Mouse (Mus musculus): ENCODE data around the gene Ccdc38. TPM values are rescaled to one million over a fixed set of nuclear protein-coding genes. Genes with fewer than 3 reads are reported as not detected.

Gene Ccdc38
- polyA plus RNA-seq, 1 experiment from 2014 or later = 0.44 TPM

- Histone ChIP-seq H3K4me1 (replicated peaks; ENCODE audit: control insufficient read depth, insufficient read depth, low read length) (no peaks in the 10 kb centered on the region; the same call in 1 of the 2 replicates), H3K9ac (replicated peaks; ENCODE audit: low read depth, low read length) (no peak overlapping the region), H3K36me3 (ENCODE audit: control insufficient read depth, insufficient read depth) (no peaks in the 10 kb centered on the region), H3K27me3 (replicated peaks; ENCODE audit: control insufficient read depth, insufficient read depth, low read length) (no peaks in the 10 kb centered on the region), H3K9me3 (ENCODE audit: control insufficient read depth, low read length) (no peaks in the 10 kb centered on the region), H3K27ac (ENCODE audit: low read length) (no peak overlapping the region), H3K4me3 (replicated peaks; ENCODE audit: low read length) (no peak overlapping the region), H3K4me2 (ENCODE audit: low read length) (no peak overlapping the region)
- ATAC-seq = no peak
- 91% methylated on average over 2 of the region's 2 CpGs for WGBS
Measured at GRCm38 (mm10) chr10:93518620-93519019, 21.8 kb upstream of the Ccdc38 start.

GRCm38 (mm10) chr10:93519159-93519558 is 21.3 kb upstream of the Ccdc38 start:
- ATAC-seq = no peak
- Histone ChIP-seq H3K27me3 (replicated peaks; ENCODE audit: control insufficient read depth, insufficient read depth, low read length) (no peaks in the 10 kb centered on the region), H3K4me2 (ENCODE audit: low read length) (no peak overlapping the region), H3K9ac (replicated peaks; ENCODE audit: low read depth, low read length) (no peak overlapping the region), H3K4me1 (replicated peaks; ENCODE audit: control insufficient read depth, insufficient read depth, low read length) (no peaks in the 10 kb centered on the region; the same call in 1 of the 2 replicates), H3K36me3 (ENCODE audit: control insufficient read depth, insufficient read depth) (no peaks in the 10 kb centered on the region), H3K27ac (ENCODE audit: low read length) (no peak overlapping the region), H3K9me3 (ENCODE audit: control insufficient read depth, low read length) (no peaks in the 10 kb centered on the region), H3K4me3 (replicated peaks; ENCODE audit: low read length) (no peak overlapping the region)
- 94% methylated on average over 8 of the region's 8 CpGs for WGBS

- Histone ChIP-seq H3K4me3 (replicated peaks; ENCODE audit: low read length) (no peak overlapping the region), H3K4me2 (ENCODE audit: low read length) (no peak overlapping the region), H3K4me1 (replicated peaks; ENCODE audit: control insufficient read depth, insufficient read depth, low read length) (no peaks in the 10 kb centered on the region; the same call in 1 of the 2 replicates), H3K36me3 (ENCODE audit: control insufficient read depth, insufficient read depth) (no peaks in the 10 kb centered on the region), H3K27ac (ENCODE audit: low read length) (no peak overlapping the region), H3K9ac (replicated peaks; ENCODE audit: low read depth, low read length) (no peak overlapping the region), H3K27me3 (replicated peaks; ENCODE audit: control insufficient read depth, insufficient read depth, low read length) (no peaks in the 10 kb centered on the region), H3K9me3 (ENCODE audit: control insufficient read depth, low read length) (no peaks in the 10 kb centered on the region)
- no peak for ATAC-seq
- 94% methylated on average over 5 of the region's 5 CpGs for WGBS
Measured at GRCm38 (mm10) chr10:93519756-93520155, 20.7 kb upstream of the Ccdc38 start.

GRCm38 (mm10) chr10:93520994-93521393 is 19.4 kb upstream of the Ccdc38 start:
- H3K4me3 ChIP-seq (replicated peaks; ENCODE audit: low read length) = no peak overlapping the region
- H3K27ac ChIP-seq (ENCODE audit: low read length) = no peak overlapping the region
- no peaks in the 10 kb centered on the region for H3K36me3 ChIP-seq (ENCODE audit: control insufficient read depth, insufficient read depth)
- no peaks in the 10 kb centered on the region for H3K4me1 ChIP-seq (replicated peaks; ENCODE audit: control insufficient read depth, insufficient read depth, low read length)
- H3K9ac ChIP-seq (replicated peaks; ENCODE audit: low read depth, low read length) = no peak overlapping the region
- no peaks in the 10 kb centered on the region for H3K27me3 ChIP-seq (replicated peaks; ENCODE audit: control insufficient read depth, insufficient read depth, low read length)
- H3K9me3 ChIP-seq (ENCODE audit: control insufficient read depth, low read length) = no peaks in the 10 kb centered on the region
- ATAC-seq = no peak
- no peak overlapping the region for H3K4me2 ChIP-seq (ENCODE audit: low read length)
- 67% methylated on average over 4 of the region's 4 CpGs for WGBS

- 84% methylated on average over 1 of the region's 1 CpGs for WGBS
- H3K36me3 ChIP-seq (ENCODE audit: control insufficient read depth, insufficient read depth) = no peaks in the 10 kb centered on the region
- no peak for ATAC-seq
- H3K27ac ChIP-seq (ENCODE audit: low read length) = no peak overlapping the region
- no peak overlapping the region for H3K4me2 ChIP-seq (ENCODE audit: low read length)
- H3K9me3 ChIP-seq (ENCODE audit: control insufficient read depth, low read length) = peaks cover 3% of the 10 kb centered on the region; the same call in 1 of the 2 replicates
- H3K27me3 ChIP-seq (replicated peaks; ENCODE audit: control insufficient read depth, insufficient read depth, low read length) = no peaks in the 10 kb centered on the region
- no peak overlapping the region for H3K4me3 ChIP-seq (replicated peaks; ENCODE audit: low read length)
- H3K4me1 ChIP-seq (replicated peaks; ENCODE audit: control insufficient read depth, insufficient read depth, low read length) = no peaks in the 10 kb centered on the region
- no peak overlapping the region for H3K9ac ChIP-seq (replicated peaks; ENCODE audit: low read depth, low read length)
Measured at GRCm38 (mm10) chr10:93525329-93525728, 15.1 kb upstream of the Ccdc38 start.

- peaks cover 4% of the 10 kb centered on the region; the same call in 1 of the 2 replicates for H3K27me3 ChIP-seq (replicated peaks; ENCODE audit: control insufficient read depth, insufficient read depth, low read length)
- H3K4me2 ChIP-seq (ENCODE audit: low read length) = no peak overlapping the region
- ATAC-seq = no peak
- WGBS = 95% methylated on average over 2 of the region's 2 CpGs
- no peak overlapping the region for H3K27ac ChIP-seq (ENCODE audit: low read length)
- no peaks in the 10 kb centered on the region for H3K36me3 ChIP-seq (ENCODE audit: control insufficient read depth, insufficient read depth)
- H3K9me3 ChIP-seq (ENCODE audit: control insufficient read depth, low read length) = no peaks in the 10 kb centered on the region
- no peak overlapping the region for H3K4me3 ChIP-seq (replicated peaks; ENCODE audit: low read length)
- no peak overlapping the region for H3K9ac ChIP-seq (replicated peaks; ENCODE audit: low read depth, low read length)
- peaks cover 6% of the 10 kb centered on the region; the same call in 1 of the 2 replicates for H3K4me1 ChIP-seq (replicated peaks; ENCODE audit: control insufficient read depth, insufficient read depth, low read length)
Measured at GRCm38 (mm10) chr10:93538287-93538686, 2.1 kb upstream of the Ccdc38 start.

- Histone ChIP-seq H3K27ac (ENCODE audit: low read length) (no peak overlapping the region), H3K9ac (replicated peaks; ENCODE audit: low read depth, low read length) (no peak overlapping the region), H3K27me3 (replicated peaks; ENCODE audit: control insufficient read depth, insufficient read depth, low read length) (peaks cover 4% of the 10 kb centered on the region; the same call in 1 of the 2 replicates), H3K9me3 (ENCODE audit: control insufficient read depth, low read length) (no peaks in the 10 kb centered on the region), H3K36me3 (ENCODE audit: control insufficient read depth, insufficient read depth) (no peaks in the 10 kb centered on the region), H3K4me3 (replicated peaks; ENCODE audit: low read length) (no peak overlapping the region), H3K4me2 (ENCODE audit: low read length) (no peak overlapping the region), H3K4me1 (replicated peaks; ENCODE audit: control insufficient read depth, insufficient read depth, low read length) (peaks cover 6% of the 10 kb centered on the region; the same call in 1 of the 2 replicates)
- ATAC-seq = no peak
- 71% methylated on average over 6 of the region's 6 CpGs for WGBS
Measured at GRCm38 (mm10) chr10:93538818-93539217, 1.6 kb upstream of the Ccdc38 start.

- no peaks in the 10 kb centered on the region for H3K9me3 ChIP-seq (ENCODE audit: control insufficient read depth, low read length)
- no peaks in the 10 kb centered on the region for H3K36me3 ChIP-seq (ENCODE audit: control insufficient read depth, insufficient read depth)
- H3K9ac ChIP-seq (replicated peaks; ENCODE audit: low read depth, low read length) = peak within 1 kb of the TSS; percentile 51; the same call in 1 of the 2 replicates
- peak within 1 kb of the TSS; percentile 32 for H3K4me3 ChIP-seq (replicated peaks; ENCODE audit: low read length)
- no peaks in the 10 kb centered on the region for H3K27me3 ChIP-seq (replicated peaks; ENCODE audit: control insufficient read depth, insufficient read depth, low read length)
- peak; percentile 96 for ATAC-seq
- H3K4me2 ChIP-seq (ENCODE audit: low read length) = peak within 1 kb of the TSS; percentile 63
- 3% methylated on average over 35 of the region's 35 CpGs for WGBS
- H3K27ac ChIP-seq (ENCODE audit: low read length) = no peak within 1 kb of the TSS
- H3K4me1 ChIP-seq (replicated peaks; ENCODE audit: control insufficient read depth, insufficient read depth, low read length) = peaks cover 6% of the 10 kb centered on the region; the same call in 1 of the 2 replicates
Measured at GRCm38 (mm10) chr10:93539775-93540430, 529 bp upstream of the Ccdc38 start, which contains the start of gene Amdhd1. TSS of gene Amdhd1 (minus strand) at chr10:93540033.

GRCm38 (mm10) chr10:93541585-93541984 is 1.2 kb downstream of the Ccdc38 start:
- Histone ChIP-seq H3K27ac (ENCODE audit: low read length) (no peak overlapping the region), H3K4me1 (replicated peaks; ENCODE audit: control insufficient read depth, insufficient read depth, low read length) (peaks cover 6% of the 10 kb centered on the region; the same call in 1 of the 2 replicates), H3K36me3 (ENCODE audit: control insufficient read depth, insufficient read depth) (no peaks in the 10 kb centered on the region), H3K9me3 (ENCODE audit: control insufficient read depth, low read length) (no peaks in the 10 kb centered on the region), H3K27me3 (replicated peaks; ENCODE audit: control insufficient read depth, insufficient read depth, low read length) (no peaks in the 10 kb centered on the region), H3K9ac (replicated peaks; ENCODE audit: low read depth, low read length) (no peak overlapping the region), H3K4me2 (ENCODE audit: low read length) (no peak overlapping the region), H3K4me3 (replicated peaks; ENCODE audit: low read length) (no peak overlapping the region)
- no peak for ATAC-seq
- WGBS = 92% methylated on average over 1 of the region's 1 CpGs

Measured in forebrain, embryonic 16.5 days (tissue).